Comparison of ENCODE assay signal across 10 mouse cellular contexts in the genomic region with DNA sequence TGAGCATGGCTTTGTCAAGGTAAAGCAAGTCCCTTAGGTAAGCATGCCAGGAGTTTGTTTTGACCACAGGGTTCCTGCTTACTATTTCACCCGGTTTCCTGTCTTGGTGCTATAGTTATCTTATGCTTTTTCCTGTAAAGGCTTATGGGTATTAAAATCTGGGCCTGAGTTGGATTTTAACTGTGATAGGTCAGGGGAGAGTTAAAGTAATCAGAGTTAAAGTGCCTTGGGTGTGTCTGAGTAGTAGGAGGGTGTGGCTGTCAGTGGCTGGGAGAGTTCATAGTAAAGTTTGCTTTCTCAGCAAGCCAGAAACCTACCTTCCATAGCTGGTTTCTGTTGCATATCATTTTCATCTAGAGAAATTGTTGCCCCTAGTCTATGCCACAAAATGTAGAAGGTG. TPM values are rescaled to one million over a fixed set of nuclear protein-coding genes. Genes with fewer than 3 reads are reported as not detected.
A peak's percentile ranks its signal among the peaks of the same experiment; 100 is the strongest.
DNase-seq lines count a peak whose midpoint lies in the region; ATAC-seq lines count a peak whose summit lies in the region.
"Had no signal": no experiment of that assay in that cellular context is flagged by ENCODE, and none has a peak within 500 bp of the region (broad histone marks: within the 10 kb centered on the region; RNA-seq: fewer than 3 reads in every experiment).

No protein-coding gene starts in this region.

- DNase-seq in heart, adult 8-10 months (ENCODE audit: low spot score): no peak
- DNase-seq in CD4-positive, CD25-positive, alpha-beta regulatory T cell, adult 2 months (ENCODE audit: low read depth, low spot score): peak; percentile 45
- no peak for DNase-seq in hindbrain, embryonic 10.5 days (ENCODE audit: low spot score)
- DNase-seq in layer of hippocampus, adult 8-10 months (ENCODE audit: low spot score in 2 of 2): no peak
- no peak for DNase-seq in right cerebral cortex, postnatal 25 days

- no peak overlapping the region for H3K9ac ChIP-seq in heart, embryonic 11.5 days (ENCODE audit: low read depth, low read length)
- H3K9ac ChIP-seq in midbrain, embryonic 12.5 days (replicated peaks): no peak overlapping the region

- peak overlapping the region; percentile 74 for H3K4me2 ChIP-seq in heart, embryonic 11.5 days
- peak overlapping the region; percentile 64 for H3K4me2 ChIP-seq in midbrain, embryonic 12.5 days (replicated peaks)

- no peaks in the 10 kb centered on the region for H3K36me3 ChIP-seq in heart, embryonic 11.5 days (ENCODE audit: control insufficient read depth, insufficient read depth, low read length)
- H3K36me3 ChIP-seq in hindbrain, embryonic 10.5 days: peaks cover 8% of the 10 kb centered on the region; the same call in 1 of the 2 replicates
- no peaks in the 10 kb centered on the region for H3K36me3 ChIP-seq in midbrain, embryonic 12.5 days
- H3K36me3 ChIP-seq: limb, embryonic 15.5 days had no signal

- H3K4me1 ChIP-seq in heart, embryonic 11.5 days (ENCODE audit: control insufficient read depth, insufficient read depth, low read length): peaks cover 18% of the 10 kb centered on the region
- peaks cover 35% of the 10 kb centered on the region for H3K4me1 ChIP-seq in hindbrain, embryonic 10.5 days (replicated peaks)
- H3K4me1 ChIP-seq in midbrain, embryonic 12.5 days: peaks cover 26% of the 10 kb centered on the region

- no peaks in the 10 kb centered on the region for H3K9me3 ChIP-seq in heart, embryonic 11.5 days (replicated peaks; ENCODE audit: control insufficient read depth, low read length)
- H3K9me3 ChIP-seq in hindbrain, embryonic 10.5 days: no peaks in the 10 kb centered on the region
- H3K9me3 ChIP-seq in midbrain, embryonic 12.5 days: no peaks in the 10 kb centered on the region
- H3K9me3 ChIP-seq: limb, embryonic 15.5 days had no signal

- no peak for ATAC-seq in heart, embryonic 11.5 days (replicated peaks; ENCODE audit: insufficient number of reproducible peaks, low FRiP score, low TSS enrichment)
- ATAC-seq in midbrain, embryonic 12.5 days (ENCODE audit: low FRiP score, low read depth): no peak
- ATAC-seq in frontal cortex, adult (ENCODE audit: low TSS enrichment): no peak

- peak overlapping the region; percentile 99; the same call in 1 of the 2 replicates for H3K4me3 ChIP-seq in heart, embryonic 11.5 days (ENCODE audit: low read depth, low read length)
- H3K4me3 ChIP-seq in hindbrain, embryonic 10.5 days: peak overlapping the region; percentile 79
- peak overlapping the region; percentile 99 for H3K4me3 ChIP-seq in midbrain, embryonic 12.5 days

- H3K27me3 ChIP-seq in heart, embryonic 11.5 days (ENCODE audit: control insufficient read depth, insufficient read depth, low read length): no peaks in the 10 kb centered on the region
- H3K27me3 ChIP-seq in hindbrain, embryonic 10.5 days (ENCODE audit: insufficient read depth, poor library complexity, severe bottlenecking): no peaks in the 10 kb centered on the region; the same call in 1 of the 2 replicates
- H3K27me3 ChIP-seq in midbrain, embryonic 12.5 days: no peaks in the 10 kb centered on the region
- H3K27me3 ChIP-seq: limb, embryonic 15.5 days had no signal

- WGBS in heart, embryonic 11.5 days (ENCODE audit: insufficient replicate concordance): 39% methylated on average over 1 of the region's 1 CpGs
- 69% methylated on average over 1 of the region's 1 CpGs for WGBS in hindbrain, embryonic 10.5 days
- WGBS in midbrain, embryonic 12.5 days: 72% methylated on average over 1 of the region's 1 CpGs

- no peak overlapping the region for H3K27ac ChIP-seq in heart, embryonic 11.5 days (ENCODE audit: low read depth, low read length)
- 0 out of 2 replicates have a peak overlapping the region, but pooled peaks have one; percentile 99 for H3K27ac ChIP-seq in hindbrain, embryonic 10.5 days
- no peak overlapping the region for H3K27ac ChIP-seq in midbrain, embryonic 12.5 days (replicated peaks)

RNA-seq across cellular contexts. Expression of gene Slain2, which starts 2.7 kb away (rescaled TPM):
- 23.1 and 25.2 TPM in 2 replicates for polyA plus RNA-seq in heart, embryonic 11.5 days (2014; fragmentation: Nextera tagmentation; extraction: Ambion mirVana)
- total RNA-seq in heart, adult 8-10 months (2022): 100 to 1,000 TPM; 140 to 190 (median 176) TPM
- 15.2 and 16.8 TPM in 2 replicates for polyA plus RNA-seq in hindbrain, embryonic 10.5 days (2016; fragmentation: Nextera tagmentation; extraction: Ambion mirVana)
- 27.0 and 30.4 TPM in 2 replicates for polyA plus RNA-seq in midbrain, embryonic 12.5 days (2016; fragmentation: Nextera tagmentation; extraction: Ambion mirVana)
- 10 to 100 TPM; 23.7 to 26.8 (median 25.7) TPM for total RNA-seq in layer of hippocampus, adult 8-10 months (2022)

RNA-seq across cellular contexts. Expression of gene Tec, which starts 48.6 kb away (rescaled TPM):
- 11.9 and 14.5 TPM in 2 replicates for polyA plus RNA-seq in heart, embryonic 11.5 days (2014; fragmentation: Nextera tagmentation; extraction: Ambion mirVana)
- 10 to 100 TPM; 13.2 to 14.5 (median 13.5) TPM for total RNA-seq in heart, adult 8-10 months (2022)
- polyA plus RNA-seq in hindbrain, embryonic 10.5 days (2016; fragmentation: Nextera tagmentation; extraction: Ambion mirVana): 3.6 and 4.3 TPM in 2 replicates
- polyA plus RNA-seq in midbrain, embryonic 12.5 days (2016; fragmentation: Nextera tagmentation; extraction: Ambion mirVana): 4.6 and 5.2 TPM in 2 replicates
- 1 to 10 TPM; 1.1 to 5.9 (median 4.1) TPM for total RNA-seq in layer of hippocampus, adult 8-10 months (2022)

RNA-seq across cellular contexts. Expression of gene Gm10135, which starts 57.7 kb away (rescaled TPM):
- not detected in 2 replicates for polyA plus RNA-seq in heart, embryonic 11.5 days (2014; fragmentation: Nextera tagmentation; extraction: Ambion mirVana)
- total RNA-seq in heart, adult 8-10 months (2022): not detected
- not detected in 2 replicates for polyA plus RNA-seq in hindbrain, embryonic 10.5 days (2016; fragmentation: Nextera tagmentation; extraction: Ambion mirVana)
- not detected in 2 replicates for polyA plus RNA-seq in midbrain, embryonic 12.5 days (2016; fragmentation: Nextera tagmentation; extraction: Ambion mirVana)
- total RNA-seq in layer of hippocampus, adult 8-10 months (2022): not detected
- polyA plus RNA-seq: brain, embryonic 14.5 days; limb, embryonic 15.5 days had no signal
